Mouse (Mus musculus) MEL (cell line): Measurements from ENCODE around the gene Morc3. TPM values are rescaled to one million over a fixed set of nuclear protein-coding genes. Genes with fewer than 3 reads are reported as not detected.
A peak's percentile ranks its signal among the peaks of the same experiment; 100 is the strongest.

Source experiments
- DNase-seq: peaks from one replicate; pipeline ENCODE4 v3.0.0; 2011; ENCODE audit warnings: low read depth, low spot score
- H3K27ac ChIP-seq: 2 replicates; pipeline ENCODE4 v1.5.1; 2012; ENCODE audit warnings: low read depth, mild to moderate bottlenecking, control low read depth, low read length, moderate library complexity; ENCODE audit not compliant: control insufficient read depth
- H3K27me3 ChIP-seq, 2 experiments: fragments of 150-350 bp in 1 of 2; sonication (generic) in 1 of 2; 2 replicates each; pipeline ENCODE4 v1.6.1; 2012; ENCODE audit warnings: low read length in 2 of 2, mild to moderate bottlenecking in 2 of 2, improper control_type of control experiment in 1 of 2, moderate library complexity in 1 of 2; ENCODE audit not compliant: insufficient read depth in 2 of 2, control insufficient read depth in 1 of 2
- H3K36me3 ChIP-seq, 2 experiments: 2 replicates each; pipeline ENCODE4 v1.6.1; 2012 to 2014; ENCODE audit warnings: low read length in 2 of 2, improper control_type of control experiment in 1 of 2, inconsistent platforms in 1 of 2, mild to moderate bottlenecking in 1 of 2; ENCODE audit not compliant: insufficient read depth in 2 of 2, control insufficient read depth in 1 of 2
- H3K4me1 ChIP-seq, 2 experiments: fragments of 150-350 bp in 1 of 2; sonication (generic) in 1 of 2; 2 replicates each; pipeline ENCODE4 v1.6.1; 2012; ENCODE audit warnings: low read length in 2 of 2, improper control_type of control experiment in 1 of 2, mild to moderate bottlenecking in 1 of 2; ENCODE audit not compliant: insufficient read depth in 2 of 2, control insufficient read depth in 1 of 2
- H3K4me3 ChIP-seq, 2 experiments: fragments of 150-350 bp in 1 of 2; sonication (generic) in 1 of 2; 2 replicates each; pipeline ENCODE4 v1.5.1; 2012; ENCODE audit warnings: low read depth in 2 of 2, low read length in 2 of 2, mild to moderate bottlenecking in 2 of 2, moderate library complexity in 2 of 2, control low read depth in 1 of 2, improper control_type of control experiment in 1 of 2; ENCODE audit not compliant: control insufficient read depth in 1 of 2, insufficient read depth in 1 of 2
- H3K79me2 ChIP-seq: 2 replicates; pipeline ENCODE4 v1.6.1; 2012; ENCODE audit warnings: mild to moderate bottlenecking, low read length, moderate library complexity; ENCODE audit not compliant: control insufficient read depth, poor library complexity, insufficient read depth
- H3K9ac ChIP-seq: 2 replicates; pipeline ENCODE4 v1.6.1; 2012; ENCODE audit warnings: low read depth, mild to moderate bottlenecking, control low read depth, low read length, moderate library complexity; ENCODE audit not compliant: control insufficient read depth, poor library complexity, severe bottlenecking
- H3K9me3 ChIP-seq: fragments of 150-350 bp; sonication (generic); replicated peaks from 2 replicates; pipeline ENCODE4 v1.6.1; 2012; ENCODE audit warnings: mild to moderate bottlenecking, low read length, improper control_type of control experiment, moderate library complexity; ENCODE audit not compliant: insufficient read depth
- CHD1 ChIP-seq: IDR thresholded peaks from 2 replicates; pipeline ENCODE4 v1.6.1; 2012; ENCODE audit warnings: low read depth, mild to moderate bottlenecking, inconsistent platforms, low read length, improper control_type of control experiment
- E2F4 ChIP-seq: IDR thresholded peaks from 2 replicates; pipeline ENCODE4 v1.6.1; 2011; ENCODE audit warnings: low read depth, low read length, improper control_type of control experiment, borderline replicate concordance
- ETS1 ChIP-seq: IDR thresholded peaks from 2 replicates; pipeline ENCODE4 v1.6.1; 2012; ENCODE audit warnings: low read depth, mild to moderate bottlenecking, inconsistent platforms, low read length, improper control_type of control experiment, moderate library complexity
- GABPA ChIP-seq: IDR thresholded peaks from 2 replicates; pipeline ENCODE4 v1.6.1; 2012; ENCODE audit warnings: low read depth, mild to moderate bottlenecking, inconsistent platforms, low read length, improper control_type of control experiment, moderate library complexity
- GATA1 ChIP-seq: IDR thresholded peaks from 2 replicates; pipeline ENCODE4 v1.6.1; 2011; ENCODE audit warnings: low read depth, low read length, improper control_type of control experiment
- HCFC1 ChIP-seq: IDR thresholded peaks from 2 replicates; pipeline ENCODE4 v1.6.1; 2012; ENCODE audit warnings: low read depth, mild to moderate bottlenecking, inconsistent platforms, low read length, improper control_type of control experiment, moderate library complexity
- MAFK ChIP-seq: IDR thresholded peaks from 2 replicates; pipeline ENCODE4 v1.6.1; 2011; ENCODE audit warnings: low read depth, mild to moderate bottlenecking, low read length, improper control_type of control experiment, borderline replicate concordance
- MAX ChIP-seq: IDR thresholded peaks from 2 replicates; pipeline ENCODE4 v1.6.1; 2011; ENCODE audit warnings: low read length, improper control_type of control experiment
- MAZ ChIP-seq: IDR thresholded peaks from 2 replicates; pipeline ENCODE4 v1.6.1; 2012; ENCODE audit warnings: low read depth, mild to moderate bottlenecking, inconsistent platforms, low read length, improper control_type of control experiment
- MXI1 ChIP-seq: IDR thresholded peaks from 2 replicates; pipeline ENCODE4 v1.6.1; 2011; ENCODE audit warnings: mild to moderate bottlenecking, low read depth, low read length, improper control_type of control experiment
- MYB ChIP-seq: IDR thresholded peaks from 2 replicates; pipeline ENCODE4 v1.6.1; 2011; ENCODE audit warnings: mild to moderate bottlenecking, low read depth, low read length, improper control_type of control experiment
- NELFE ChIP-seq: IDR thresholded peaks from 2 replicates; pipeline ENCODE4 v1.6.1; 2011; ENCODE audit warnings: low read depth, low read length, improper control_type of control experiment
- NRF1 ChIP-seq: IDR thresholded peaks from 2 replicates; pipeline ENCODE4 v1.6.1; 2014; ENCODE audit warnings: low read depth, mild to moderate bottlenecking, inconsistent platforms, low read length, improper control_type of control experiment, moderate library complexity; ENCODE audit not compliant: poor library complexity, insufficient read depth, severe bottlenecking
- POLR2AphosphoS2 ChIP-seq: IDR thresholded peaks from 2 replicates; pipeline ENCODE4 v1.6.1; 2011; ENCODE audit warnings: low read length, improper control_type of control experiment
- RAD21 ChIP-seq: IDR thresholded peaks from 2 replicates; pipeline ENCODE4 v1.6.1; 2011; ENCODE audit warnings: mild to moderate bottlenecking, low read depth, low read length, improper control_type of control experiment
- RCOR1 ChIP-seq: IDR thresholded peaks from 2 replicates; pipeline ENCODE4 v1.6.1; 2012; ENCODE audit warnings: low read depth, mild to moderate bottlenecking, inconsistent platforms, low read length, improper control_type of control experiment
- SIN3A ChIP-seq: IDR thresholded peaks from 2 replicates; pipeline ENCODE4 v1.6.1; 2012; ENCODE audit warnings: low read length, improper control_type of control experiment, inconsistent platforms
- TAL1 ChIP-seq: IDR thresholded peaks from 2 replicates; pipeline ENCODE4 v1.6.1; 2012; ENCODE audit warnings: mild to moderate bottlenecking, inconsistent platforms, low read length, moderate library complexity, mixed read lengths
- TBP ChIP-seq: IDR thresholded peaks from 2 replicates; pipeline ENCODE4 v1.8.0; 2011; ENCODE audit warnings: low read depth, low read length, improper control_type of control experiment
- UBTF ChIP-seq: IDR thresholded peaks from 2 replicates; pipeline ENCODE4 v1.6.1; 2012; ENCODE audit warnings: low read depth, mild to moderate bottlenecking, inconsistent platforms, low read length, improper control_type of control experiment, moderate library complexity, borderline replicate concordance; ENCODE audit not compliant: insufficient read depth
- USF1 ChIP-seq: IDR thresholded peaks from 2 replicates; pipeline ENCODE4 v1.6.1; 2014; ENCODE audit warnings: low read depth, mild to moderate bottlenecking, inconsistent platforms, low read length, improper control_type of control experiment, moderate library complexity
- ZNF384 ChIP-seq: IDR thresholded peaks from 2 replicates; pipeline ENCODE4 v1.6.1; 2012; ENCODE audit warnings: low read depth, mild to moderate bottlenecking, inconsistent platforms, low read length, improper control_type of control experiment
- polyA plus RNA-seq, 2 experiments: library from polyadenylated mRNA; stranded (reverse) in 1 of 2; unstranded in 1 of 2; fragments of >175 nt in 1 of 2; fragments of >200 nt in 1 of 2; gene quantifications; 2 replicates each; pipeline versions ENCODE4 v1.2.1 to v1.2.4; 2012; ENCODE audit warnings: low replicate concordance in 2 of 2, low read depth in 1 of 2; ENCODE audit not compliant: insufficient read length in 2 of 2, insufficient read depth in 1 of 2, missing spikeins in 1 of 2
- total RNA-seq: library from RNA; depleted of rRNA; stranded (reverse); fragments of 300-350 nt; gene quantifications from 2 replicates; pipeline ENCODE4 v1.2.3, GENCODE M21; 2012

Gene Morc3
- total and polyA plus RNA-seq, 3 experiments = 23.3 to 276 (median 39.1) TPM

DNA sequence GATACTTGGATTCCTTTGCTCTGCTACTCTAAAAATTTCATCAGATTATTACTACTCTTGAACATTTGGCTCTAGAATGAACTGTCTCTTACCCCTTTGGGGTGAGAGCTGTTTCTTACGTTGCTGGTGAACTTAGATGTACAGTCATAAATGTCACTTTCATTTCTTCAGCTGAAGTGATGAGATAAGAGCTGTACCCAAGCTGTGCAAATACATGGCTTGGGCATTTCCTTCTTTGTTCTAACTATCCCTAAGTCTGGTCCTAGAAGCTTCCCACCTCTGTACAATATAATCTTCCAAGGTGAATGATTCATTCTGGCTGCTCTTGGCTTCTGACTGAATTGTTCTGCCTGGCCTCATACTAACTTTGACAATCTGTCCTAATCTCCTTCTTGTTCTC is 7.1 kb downstream of the Morc3 start:
- TF ChIP-seq TAL1 = peak; percentile 67
- TF ChIP-seq ETS1 = 0 out of 2 replicates have a peak, but pooled peaks have one; percentile 28
- TF ChIP-seq GATA1 = peak; percentile 41; the same call in 1 of the 2 replicates
- TF ChIP-seq CHD1 = no peak
- Histone ChIP-seq H3K27me3 (no peaks in the 10 kb centered on the region), H3K79me2 (peaks cover 65% of the 10 kb centered on the region), H3K4me3 (no peak overlapping the region), H3K36me3 (peaks cover 22 to 29% of the 10 kb centered on the region in 2 experiments), H3K27ac (no peak overlapping the region), H3K9me3 (no peaks in the 10 kb centered on the region), H3K4me1 (peaks cover 7 to 11% of the 10 kb centered on the region in 2 experiments), H3K9ac (no peak overlapping the region)
- peak; percentile 38 for DNase-seq

DNA sequence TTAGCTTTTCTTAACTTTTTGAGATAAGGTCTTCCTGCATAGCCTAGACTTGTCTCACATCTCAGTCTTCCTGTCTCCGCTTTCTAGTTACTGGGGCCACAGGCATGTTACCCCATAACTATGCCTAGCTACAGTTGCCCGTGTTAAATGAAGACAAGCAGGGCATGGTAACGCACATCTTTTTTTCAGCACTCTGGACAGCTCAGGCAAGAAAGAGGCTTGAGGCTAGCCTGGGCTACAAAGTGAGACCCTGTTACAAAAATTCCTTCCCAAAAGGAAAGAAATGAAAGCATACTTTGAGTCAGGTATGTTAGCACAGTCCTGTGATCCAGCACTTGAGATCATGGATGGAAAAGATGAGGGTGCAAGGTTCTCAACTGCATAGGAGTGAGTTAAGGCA is 18.6 kb downstream of the Morc3 start:
- H3K9ac ChIP-seq = no peak overlapping the region
- no peaks in the 10 kb centered on the region for H3K9me3 ChIP-seq
- H3K27me3 ChIP-seq = no peaks in the 10 kb centered on the region
- no peak overlapping the region for H3K4me3 ChIP-seq
- H3K4me1 ChIP-seq = no peaks in the 10 kb centered on the region
- no peaks in the 10 kb centered on the region for H3K79me2 ChIP-seq
- peaks cover 0 to 44% of the 10 kb centered on the region in 2 experiments; a peak in 2 of 4 replicates for H3K36me3 ChIP-seq
- 0 out of 2 replicates have a peak, but pooled peaks have one; percentile 45 for TF ChIP-seq MXI1
- TF ChIP-seq ZNF384 = no peak
- TF ChIP-seq POLR2AphosphoS2 = no peak
- peak; percentile 61 for TF ChIP-seq SIN3A
- no peak overlapping the region for H3K27ac ChIP-seq
- peak; percentile 40 for DNase-seq

DNA sequence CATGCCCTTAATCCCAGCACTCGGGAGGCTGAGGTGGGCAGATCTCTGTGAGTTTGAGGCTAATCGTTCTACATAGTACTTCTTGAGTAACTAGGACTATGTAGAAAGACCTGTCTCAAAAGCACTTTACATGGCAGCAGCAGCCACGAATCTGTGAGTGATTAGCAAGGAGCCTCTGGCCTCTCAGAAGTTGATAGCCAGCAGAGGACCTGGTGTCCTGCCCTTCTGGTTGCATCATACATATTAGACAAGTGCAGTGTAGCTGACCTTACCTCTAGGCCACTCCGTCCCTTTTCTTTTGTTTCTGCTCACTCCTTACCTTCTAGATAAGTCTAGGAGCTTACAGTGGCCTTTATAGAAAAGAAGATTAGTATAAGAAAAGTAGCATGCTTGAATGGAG is 28.0 kb downstream of the Morc3 start:
- TF ChIP-seq MAZ = no peak
- no peak for TF ChIP-seq USF1
- no peak for TF ChIP-seq NELFE
- TF ChIP-seq RAD21 = no peak
- no peak for TF ChIP-seq RCOR1
- TF ChIP-seq CHD1 = no peak
- TF ChIP-seq HCFC1 = no peak
- TF ChIP-seq TBP = no peak
- TF ChIP-seq ZNF384 = no peak
- no peak for TF ChIP-seq UBTF
- TF ChIP-seq MXI1 = no peak
- TF ChIP-seq MAFK = no peak
- TF ChIP-seq MAX = no peak
- no peak for TF ChIP-seq MYB
- no peak for TF ChIP-seq E2F4
- TF ChIP-seq NRF1 = no peak
- no peak for TF ChIP-seq SIN3A
- TF ChIP-seq GABPA = no peak
- Histone ChIP-seq H3K9ac (no peak overlapping the region), H3K27me3 (no peaks in the 10 kb centered on the region), H3K36me3 (peaks cover 0 to 50% of the 10 kb centered on the region in 2 experiments; a peak in 2 of 4 replicates), H3K4me3 (no peak overlapping the region), H3K4me1 (no peaks in the 10 kb centered on the region), H3K9me3 (no peaks in the 10 kb centered on the region), H3K27ac (no peak overlapping the region), H3K79me2 (no peaks in the 10 kb centered on the region)
- DNase-seq = no peak
